Mouse (Mus musculus) embryonic facial prominence, embryonic 12.5 days (tissue): ENCODE measurements around the gene Rsg1. TPM values are rescaled to one million over a fixed set of nuclear protein-coding genes. Genes with fewer than 3 reads are reported as not detected.
A peak's percentile ranks its signal among the peaks of the same experiment; 100 is the strongest.

ENCODE experiments used
- ATAC-seq: fragments of 200-750 bp; cut with Nextera tagmentation; 2 replicates; pipeline ENCODE4 v1.8.0; 2017; ENCODE audit not compliant: insufficient number of reproducible peaks, insufficient read depth, low FRiP score, low TSS enrichment
- H3K27ac ChIP-seq: fragments of 300-500 bp; sonication (generic); 2 replicates; pipeline ENCODE4 v1.5.1; 2016; ENCODE audit warnings: mild to moderate bottlenecking
- H3K27me3 ChIP-seq: fragments of 300-500 bp; sonication (generic); 2 replicates; pipeline ENCODE4 v1.6.1; 2016; ENCODE audit warnings: mild to moderate bottlenecking, moderate library complexity
- H3K36me3 ChIP-seq: fragments of 300-500 bp; sonication (generic); 2 replicates; pipeline ENCODE4 v1.6.1; 2016; ENCODE audit warnings: mild to moderate bottlenecking
- H3K4me1 ChIP-seq: fragments of 300-500 bp; sonication (generic); 2 replicates; pipeline ENCODE4 v1.6.1; 2016
- H3K4me2 ChIP-seq: fragments of 300-500 bp; sonication (generic); replicated peaks from 2 replicates; pipeline ENCODE4 v1.6.1; 2016; ENCODE audit warnings: mild to moderate bottlenecking, moderate library complexity
- H3K4me3 ChIP-seq: fragments of 300-500 bp; sonication (generic); 2 replicates; pipeline ENCODE4 v1.5.1; 2016; ENCODE audit warnings: mild to moderate bottlenecking
- H3K9ac ChIP-seq: fragments of 300-500 bp; sonication (generic); 2 replicates; pipeline ENCODE4 v1.6.1; 2016; ENCODE audit warnings: mild to moderate bottlenecking, moderate library complexity
- H3K9me3 ChIP-seq: fragments of 300-500 bp; sonication (generic); 2 replicates; pipeline ENCODE4 v1.6.1; 2016; ENCODE audit warnings: mild to moderate bottlenecking, moderate library complexity
- WGBS: fragments of 180-500 bp; shearing (Covaris S2); methylation state at CpG from one replicate; pipeline ENCODE4 v1.1.7; 2016; 5-methylcytosine and 5-hydroxymethylcytosine counted together
- polyA plus RNA-seq: library from polyadenylated mRNA; unstranded; fragments of >200 nt; fragmentation: Nextera tagmentation; extraction: Ambion mirVana; gene quantifications from 2 replicates; pipeline ENCODE4 v1.2.1, GENCODE M21; 2016

The Rsg1 gene
- polyA plus RNA-seq, 1 experiment from 2014 or later, result 8.6 TPM

DNA sequence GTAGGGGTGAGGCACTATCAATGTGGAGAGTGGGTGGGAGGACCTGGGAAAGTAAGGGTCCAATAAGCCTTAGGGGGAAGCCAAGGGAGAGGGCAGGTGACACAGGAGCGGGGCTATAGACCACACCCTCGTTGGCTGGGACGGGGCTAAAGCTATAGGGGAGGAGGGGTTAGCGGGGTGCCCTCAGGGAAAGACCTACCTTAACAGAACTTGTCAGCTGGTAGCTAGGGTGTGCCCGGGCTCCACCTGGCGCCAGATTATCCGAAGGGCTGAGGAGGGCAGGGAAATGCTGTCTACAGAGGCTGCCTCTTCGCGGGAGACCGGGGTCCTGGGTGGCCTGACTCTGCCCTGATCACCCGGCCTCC lies 34.8 kb downstream of the Rsg1 start:
- H3K4me2 ChIP-seq, result peak overlapping the region; percentile 61
- no peaks in the 10 kb centered on the region for H3K36me3 ChIP-seq
- peaks cover 35% of the 10 kb centered on the region for H3K4me1 ChIP-seq
- H3K27me3 ChIP-seq, result peaks cover 69% of the 10 kb centered on the region
- H3K9me3 ChIP-seq, result no peaks in the 10 kb centered on the region
- no peak overlapping the region for H3K27ac ChIP-seq
- no peak overlapping the region for H3K9ac ChIP-seq
- WGBS, result 11% methylated on average over 11 of the region's 11 CpGs
- ATAC-seq, result peak; percentile 19; the same call in 1 of the 2 replicates
- H3K4me3 ChIP-seq, result peak overlapping the region; percentile 41; the same call in 1 of the 2 replicates

DNA sequence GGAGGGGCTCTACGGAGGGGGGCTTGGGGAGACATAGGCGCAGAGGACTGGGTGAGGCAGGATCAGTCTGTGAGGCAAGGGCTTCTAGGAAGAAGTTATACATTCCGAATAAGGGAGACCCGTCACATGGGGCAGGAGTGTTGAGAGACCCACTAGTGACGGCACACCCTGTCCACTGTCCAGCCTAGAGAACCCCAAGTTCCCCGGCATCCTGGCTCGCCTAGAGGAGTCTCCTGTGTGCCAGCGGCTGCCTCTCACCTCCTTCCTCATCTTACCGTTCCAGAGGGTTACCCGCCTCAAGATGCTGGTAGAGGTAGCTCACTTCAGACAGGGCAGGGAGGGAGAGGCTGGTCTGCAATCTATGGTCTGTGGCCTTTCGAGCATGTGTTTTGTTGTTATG lies 35.6 kb downstream of the Rsg1 start:
- Histone ChIP-seq H3K36me3 (no peaks in the 10 kb centered on the region), H3K9me3 (no peaks in the 10 kb centered on the region), H3K4me1 (peaks cover 35% of the 10 kb centered on the region), H3K4me2 (no peak overlapping the region), H3K27ac (no peak overlapping the region), H3K4me3 (no peak overlapping the region), H3K27me3 (peaks cover 61% of the 10 kb centered on the region), H3K9ac (no peak overlapping the region)
- 77% methylated on average over 11 of the region's 11 CpGs for WGBS
- no peak for ATAC-seq

DNA sequence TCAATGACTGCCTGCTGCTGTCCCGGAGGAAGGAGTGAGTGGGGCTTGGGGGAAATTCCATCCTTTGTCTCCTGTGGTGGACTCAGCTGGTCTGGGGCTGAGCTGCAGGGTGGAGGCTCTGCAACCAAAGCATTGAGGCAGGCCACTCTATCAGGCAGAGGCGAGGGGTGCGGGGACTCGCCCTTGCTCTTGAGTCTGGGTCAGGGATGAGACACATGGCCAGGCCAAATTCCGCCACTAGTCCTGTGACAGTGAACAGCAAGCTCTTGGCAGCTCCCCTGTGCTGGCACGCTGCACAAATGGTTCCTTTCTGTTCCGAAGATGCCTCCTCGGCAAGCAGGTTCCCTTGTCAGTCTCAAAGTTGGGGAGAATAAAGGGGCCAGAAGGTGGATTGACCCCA lies 37.3 kb downstream of the Rsg1 start:
- H3K9me3 ChIP-seq, result no peaks in the 10 kb centered on the region
- no peaks in the 10 kb centered on the region for H3K36me3 ChIP-seq
- no peak overlapping the region for H3K27ac ChIP-seq
- 74% methylated on average over 8 of the region's 8 CpGs for WGBS
- no peak for ATAC-seq
- H3K4me1 ChIP-seq, result peaks cover 26% of the 10 kb centered on the region
- H3K9ac ChIP-seq, result no peak overlapping the region
- no peak overlapping the region for H3K4me2 ChIP-seq
- no peak overlapping the region for H3K4me3 ChIP-seq
- peaks cover 45% of the 10 kb centered on the region for H3K27me3 ChIP-seq

DNA sequence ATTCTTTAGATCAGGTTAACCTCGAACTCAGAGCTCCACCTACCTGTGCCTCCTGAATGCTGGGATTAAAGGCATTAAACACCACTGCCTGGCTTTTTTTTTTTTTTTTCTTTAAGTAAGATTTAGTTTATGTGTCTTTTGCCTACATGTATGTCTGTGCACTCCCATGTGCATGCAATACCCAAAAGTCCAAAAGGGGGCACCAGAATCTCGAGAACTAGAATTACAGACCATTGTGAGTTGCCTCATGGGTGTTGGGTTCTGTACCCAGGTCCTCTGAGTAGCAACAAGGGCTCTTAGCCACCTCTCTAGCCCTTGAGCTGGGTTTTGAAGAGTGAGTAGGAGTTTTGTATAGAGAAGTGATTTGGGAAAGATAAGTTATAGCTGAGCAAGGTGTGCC lies 38.9 kb downstream of the Rsg1 start:
- H3K36me3 ChIP-seq, result peaks cover 9% of the 10 kb centered on the region; the same call in 1 of the 2 replicates
- H3K4me2 ChIP-seq, result no peak overlapping the region
- no peak for ATAC-seq
- WGBS, result 75% methylated on average over 2 of the region's 2 CpGs
- peaks cover 29% of the 10 kb centered on the region for H3K27me3 ChIP-seq
- no peak overlapping the region for H3K9ac ChIP-seq
- no peak overlapping the region for H3K27ac ChIP-seq
- H3K9me3 ChIP-seq, result no peaks in the 10 kb centered on the region; the same call in 1 of the 2 replicates
- H3K4me1 ChIP-seq, result peaks cover 11% of the 10 kb centered on the region
- no peak overlapping the region for H3K4me3 ChIP-seq

DNA sequence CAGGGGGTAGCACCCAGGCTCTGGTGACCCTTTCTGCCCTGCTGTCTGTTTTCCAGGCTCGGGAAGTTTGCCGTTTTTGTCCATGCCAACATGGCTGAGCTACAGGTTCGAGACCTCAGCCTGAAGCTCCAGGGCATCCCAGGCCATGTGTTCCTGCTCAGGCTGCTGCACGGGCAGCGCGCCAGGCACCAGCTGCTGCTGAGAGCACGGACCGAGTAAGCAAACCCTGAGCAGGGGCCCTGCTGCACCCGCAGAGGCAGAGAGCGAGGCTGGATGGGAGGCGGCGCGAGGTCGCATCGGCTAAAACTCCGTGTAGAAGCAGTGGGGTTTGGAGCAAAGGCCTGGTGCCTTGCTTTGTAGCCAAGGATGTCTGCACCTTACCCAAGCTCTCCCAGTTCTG lies 40.5 kb downstream of the Rsg1 start:
- Histone ChIP-seq H3K27ac (no peak overlapping the region), H3K4me2 (no peak overlapping the region), H3K36me3 (peaks cover 9% of the 10 kb centered on the region; the same call in 1 of the 2 replicates), H3K4me3 (no peak overlapping the region), H3K9me3 (no peaks in the 10 kb centered on the region; the same call in 1 of the 2 replicates), H3K4me1 (0 out of 2 replicates have a peak, but pooled peaks cover 4% of the 10 kb centered on the region), H3K9ac (no peak overlapping the region), H3K27me3 (peaks cover 13% of the 10 kb centered on the region)
- ATAC-seq, result no peak
- 71% methylated on average over 16 of the region's 16 CpGs for WGBS

DNA sequence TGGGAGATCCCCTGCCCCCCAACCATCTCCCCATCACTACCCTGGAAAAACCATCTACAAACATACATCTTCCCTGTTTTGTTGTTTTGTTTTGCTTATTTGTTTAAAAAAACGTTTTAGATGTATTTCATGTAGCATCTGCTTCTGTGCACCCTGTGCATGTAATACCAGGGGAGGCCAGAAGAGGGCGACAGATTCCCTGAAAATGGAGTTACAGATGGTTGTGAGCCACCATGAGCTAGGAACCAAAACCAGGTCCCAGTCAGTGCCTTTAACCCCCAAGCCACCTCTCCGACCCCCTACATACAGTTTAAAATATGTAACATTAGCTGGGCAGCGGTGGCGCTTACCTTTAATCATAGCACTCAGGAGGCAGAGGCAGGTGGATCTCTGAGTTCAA lies 43.7 kb downstream of the Rsg1 start:
- 69% methylated on average over 5 of the region's 5 CpGs for WGBS
- Histone ChIP-seq H3K4me3 (no peak overlapping the region), H3K27me3 (no peaks in the 10 kb centered on the region), H3K4me1 (peaks cover 9% of the 10 kb centered on the region; the same call in 1 of the 2 replicates), H3K27ac (no peak overlapping the region), H3K4me2 (no peak overlapping the region), H3K9ac (no peak overlapping the region), H3K36me3 (peaks cover 9% of the 10 kb centered on the region; the same call in 1 of the 2 replicates), H3K9me3 (no peaks in the 10 kb centered on the region; the same call in 1 of the 2 replicates)
- ATAC-seq, result no peak

DNA sequence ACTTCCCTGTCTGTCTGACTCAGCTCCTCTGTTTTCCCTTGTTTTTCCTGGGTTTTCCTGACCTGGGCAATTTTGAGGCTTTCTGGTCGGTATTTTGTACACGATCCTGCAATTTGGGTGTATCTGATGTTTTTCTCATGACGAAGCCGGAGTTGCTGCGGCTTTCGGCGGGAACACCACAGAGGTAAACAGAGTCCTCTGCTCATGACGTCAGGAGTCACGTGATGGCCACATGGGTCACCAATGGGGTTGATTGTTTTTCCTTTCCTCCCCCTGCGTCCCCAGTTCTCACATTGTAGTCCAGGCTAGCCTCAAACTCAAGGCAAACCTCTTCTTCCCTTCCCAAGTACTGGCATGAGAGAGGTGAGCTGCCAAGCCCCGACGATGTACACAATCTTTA lies 45.7 kb downstream of the Rsg1 start:
- Histone ChIP-seq H3K27ac (no peak overlapping the region), H3K36me3 (peaks cover 9% of the 10 kb centered on the region; the same call in 1 of the 2 replicates), H3K9me3 (no peaks in the 10 kb centered on the region; the same call in 1 of the 2 replicates), H3K9ac (no peak overlapping the region), H3K4me2 (no peak overlapping the region), H3K4me3 (no peak overlapping the region), H3K4me1 (peaks cover 9% of the 10 kb centered on the region; the same call in 1 of the 2 replicates), H3K27me3 (no peaks in the 10 kb centered on the region)
- ATAC-seq, result no peak
- WGBS, result 80% methylated on average over 12 of the region's 12 CpGs

DNA sequence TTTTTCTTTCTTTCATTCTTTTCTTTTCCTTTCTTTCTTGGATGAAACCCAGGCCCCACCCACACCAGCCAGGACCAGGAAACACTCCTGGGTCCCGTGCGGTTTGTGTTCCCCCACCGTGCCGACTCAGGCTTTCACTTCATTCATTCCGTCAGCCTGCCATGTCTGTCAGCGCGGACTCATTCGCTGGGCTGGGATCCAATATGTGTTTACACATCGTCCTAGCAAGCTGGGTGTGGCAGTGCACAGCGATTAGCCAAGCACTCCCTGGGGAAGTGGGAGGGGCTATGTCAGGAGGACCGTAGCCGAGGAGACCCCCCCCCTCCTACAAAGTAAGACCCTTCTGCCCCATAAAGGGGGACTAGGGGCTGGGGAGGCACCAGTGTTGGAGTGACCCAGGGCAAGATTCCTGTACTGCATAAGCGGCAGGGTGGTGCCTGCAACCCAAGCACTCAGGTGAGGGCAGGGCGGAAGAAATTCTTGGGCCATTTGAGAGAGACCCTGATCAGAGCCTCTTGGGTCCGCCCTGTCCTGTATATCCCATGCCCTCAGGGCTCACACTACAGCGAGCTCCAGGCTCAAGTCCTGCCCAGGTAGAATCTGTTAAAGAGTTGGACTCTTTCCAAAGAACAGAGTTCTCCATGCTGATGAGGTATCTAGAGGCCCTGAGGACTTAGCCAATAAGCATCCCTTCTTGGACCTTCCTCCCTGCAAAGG lies 46.4 kb downstream of the Rsg1 start:
- Histone ChIP-seq H3K9me3 (no peaks in the 10 kb centered on the region; the same call in 1 of the 2 replicates), H3K27ac (no peak overlapping the region), H3K9ac (no peak overlapping the region), H3K36me3 (peaks cover 9% of the 10 kb centered on the region; the same call in 1 of the 2 replicates), H3K4me2 (no peak overlapping the region), H3K4me3 (no peak overlapping the region), H3K27me3 (no peaks in the 10 kb centered on the region), H3K4me1 (peaks cover 6% of the 10 kb centered on the region; the same call in 1 of the 2 replicates)
- WGBS, result 59% methylated on average over 16 of the region's 16 CpGs
- no peak for ATAC-seq

DNA sequence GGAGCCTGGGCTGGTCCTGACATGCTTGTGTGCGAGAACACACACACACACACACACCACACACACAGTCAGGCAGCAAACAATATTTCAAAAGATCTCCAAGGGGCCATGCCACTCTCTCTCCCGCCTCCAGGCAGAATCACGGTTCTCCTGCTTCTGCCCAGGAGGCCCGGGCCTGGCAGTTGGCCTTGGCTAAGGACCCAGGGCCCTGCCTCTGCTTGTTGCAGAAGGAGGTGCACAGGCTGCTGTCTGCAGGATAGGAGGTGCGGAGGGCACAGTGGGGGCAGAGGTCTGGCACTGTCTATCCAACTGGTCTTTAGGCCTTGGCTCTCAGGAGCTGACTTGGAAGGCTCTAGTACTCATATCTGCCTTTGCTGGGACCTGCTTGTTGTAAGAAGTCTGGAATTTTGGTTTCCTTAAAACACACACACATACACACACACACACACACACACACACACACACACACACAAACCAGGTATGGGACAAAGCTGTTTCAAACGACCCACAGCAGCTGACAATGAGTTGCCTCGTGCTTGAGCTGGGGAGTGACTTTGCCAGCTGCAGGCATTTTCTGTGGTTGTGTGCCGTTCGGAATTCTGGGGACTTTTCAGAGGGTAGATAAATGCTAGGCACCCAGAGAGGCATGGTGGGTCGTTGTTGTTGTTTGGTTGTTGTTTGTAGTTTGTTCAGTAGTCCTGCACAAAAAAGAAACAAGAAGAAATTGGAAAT lies 49.3 kb downstream of the Rsg1 start:
- 77% methylated on average over 10 of the region's 10 CpGs for WGBS
- no peak overlapping the region for H3K4me3 ChIP-seq
- no peak for ATAC-seq
- no peaks in the 10 kb centered on the region for H3K36me3 ChIP-seq
- no peak overlapping the region for H3K9ac ChIP-seq
- H3K9me3 ChIP-seq, result peaks cover 3% of the 10 kb centered on the region; the same call in 1 of the 2 replicates
- no peak overlapping the region for H3K27ac ChIP-seq
- no peaks in the 10 kb centered on the region for H3K27me3 ChIP-seq
- no peak overlapping the region for H3K4me2 ChIP-seq
- H3K4me1 ChIP-seq, result peaks cover 6% of the 10 kb centered on the region; the same call in 1 of the 2 replicates

DNA sequence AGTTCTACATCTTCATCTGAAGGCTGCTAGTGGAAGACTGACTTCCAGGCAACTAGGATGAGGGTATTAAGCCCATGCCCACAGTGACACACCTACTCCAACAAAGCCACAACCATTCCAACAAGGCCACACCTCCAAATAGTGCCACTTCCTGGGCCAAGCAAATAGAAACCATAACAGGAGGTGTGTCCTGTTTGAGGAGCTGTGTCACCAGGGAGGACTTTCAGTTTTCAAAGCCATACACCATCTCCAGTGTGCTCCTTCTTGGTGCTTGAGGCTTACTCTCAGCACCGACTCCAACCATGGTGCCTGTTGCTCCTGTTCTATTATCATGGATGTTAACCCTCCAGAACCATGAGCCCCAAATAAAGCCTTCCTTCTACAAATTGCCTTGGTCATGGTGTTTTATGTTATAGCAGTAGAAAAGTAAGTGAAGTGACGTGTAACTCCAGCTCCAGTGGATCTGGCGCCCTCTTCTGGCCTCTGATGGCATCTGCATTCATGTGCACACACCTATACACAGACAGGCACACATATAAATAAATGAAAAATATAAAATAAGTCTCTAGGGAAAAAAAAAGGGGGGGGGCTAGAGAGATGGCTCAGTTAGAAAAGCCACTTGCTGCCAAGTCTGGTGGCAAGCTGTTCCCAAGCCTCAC lies 52.4 kb downstream of the Rsg1 start:
- Histone ChIP-seq H3K4me1 (no peaks in the 10 kb centered on the region), H3K9ac (no peak overlapping the region), H3K4me3 (no peak overlapping the region), H3K27me3 (no peaks in the 10 kb centered on the region), H3K27ac (no peak overlapping the region), H3K9me3 (peaks cover 3% of the 10 kb centered on the region; the same call in 1 of the 2 replicates), H3K36me3 (no peaks in the 10 kb centered on the region), H3K4me2 (no peak overlapping the region)
- 85% methylated on average over 3 of the region's 3 CpGs for WGBS
- ATAC-seq, result no peak

DNA sequence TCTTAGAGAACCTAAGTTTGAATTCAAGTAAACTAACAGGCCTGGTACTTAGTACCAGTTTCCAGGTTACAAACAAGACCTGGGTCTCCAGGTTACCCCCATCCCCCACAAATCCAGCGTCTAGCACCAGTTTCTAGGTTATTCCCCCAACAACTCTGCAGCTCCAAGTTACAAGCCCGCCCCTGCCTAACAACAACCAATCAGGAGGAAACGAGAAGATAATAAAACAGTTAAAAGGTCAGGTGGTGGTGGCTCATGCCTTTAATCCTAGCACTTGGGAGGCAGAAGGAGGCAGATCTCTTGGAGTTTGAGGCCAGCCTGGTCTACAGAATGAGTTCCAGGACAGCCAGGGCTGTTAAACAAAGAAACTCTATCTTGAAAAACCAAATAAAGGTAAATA lies 53.5 kb downstream of the Rsg1 start:
- no peak overlapping the region for H3K4me3 ChIP-seq
- H3K4me2 ChIP-seq, result no peak overlapping the region
- no peaks in the 10 kb centered on the region for H3K36me3 ChIP-seq
- peaks cover 3% of the 10 kb centered on the region; the same call in 1 of the 2 replicates for H3K27me3 ChIP-seq
- 77% methylated on average over 3 of the region's 3 CpGs for WGBS
- H3K9me3 ChIP-seq, result peaks cover 3% of the 10 kb centered on the region; the same call in 1 of the 2 replicates
- no peaks in the 10 kb centered on the region for H3K4me1 ChIP-seq
- ATAC-seq, result no peak
- H3K9ac ChIP-seq, result no peak overlapping the region
- no peak overlapping the region for H3K27ac ChIP-seq
